Mouse (Mus musculus): Measurements from ENCODE around the gene Syne1. TPM values are rescaled to one million over a fixed set of nuclear protein-coding genes. Genes with fewer than 3 reads are reported as not detected.

Gene Syne1
- total and polyA plus RNA-seq, 3 experiments: 10.8 to 85.0 (median 59.1) TPM

GRCm38 (mm10) chr10:5288716-5289574 lies 262.3 kb downstream of the Syne1 start:
- DNase-seq (ENCODE audit: low spot score): no peak
- TF ChIP-seq TAL1 (conservative IDR thresholded peaks at IDR 0.05; ENCODE audit: low read depth, low read length) (no peak), POLR2AphosphoS5 (IDR thresholded peaks at IDR 0.05; ENCODE audit: insufficient replicate concordance, low read depth, low read length) (no peak), GATA2 (IDR thresholded peaks at IDR 0.05; ENCODE audit: borderline replicate concordance, low read depth, low read length) (no peak), GATA1 (IDR thresholded peaks at IDR 0.05; ENCODE audit: borderline replicate concordance, low read length) (no peak), CTCF (IDR thresholded peaks at IDR 0.05; ENCODE audit: low read depth, low read length) (no peak)

GRCm38 (mm10) chr10:5288262-5288661 lies 263.0 kb downstream of the Syne1 start:
- DNase-seq (ENCODE audit: low spot score): no peak
- Histone ChIP-seq H3K4me1 (ENCODE audit: insufficient read depth, low read depth, low read length) (peaks cover 4% of the 10 kb centered on the region), H3K4me3 (ENCODE audit: low read depth, low read length) (no peak overlapping the region), H3K9me3 (replicated peaks) (no peaks in the 10 kb centered on the region), H3K36me3 (replicated peaks) (no peaks in the 10 kb centered on the region), H3K27me3 (ENCODE audit: insufficient read depth, low read length) (peaks cover 4% of the 10 kb centered on the region; the same call in 1 of the 2 replicates)
- TF ChIP-seq GATA2 (IDR thresholded peaks at IDR 0.05; ENCODE audit: borderline replicate concordance, low read depth, low read length): no peak
- no peak for TF ChIP-seq GATA1 (IDR thresholded peaks at IDR 0.05; ENCODE audit: borderline replicate concordance, low read length)
- no peak for TF ChIP-seq TAL1 (conservative IDR thresholded peaks at IDR 0.05; ENCODE audit: low read depth, low read length)
- no peak for TF ChIP-seq CTCF (IDR thresholded peaks at IDR 0.05; ENCODE audit: low read depth, low read length)
- TF ChIP-seq POLR2AphosphoS5 (IDR thresholded peaks at IDR 0.05; ENCODE audit: insufficient replicate concordance, low read depth, low read length): no peak
- ATAC-seq (ENCODE audit: extremely low read depth, insufficient number of reproducible peaks, low FRiP score, poor library complexity, severe bottlenecking): no peak

More at GRCm38 (mm10) chr10:5288716-5289574, 262.3 kb downstream of the Syne1 start:
- H3K9me3 ChIP-seq (replicated peaks): no peaks in the 10 kb centered on the region
- no peaks in the 10 kb centered on the region for H3K36me3 ChIP-seq (replicated peaks)
- H3K4me3 ChIP-seq (ENCODE audit: low read depth, low read length): no peak overlapping the region
- no peak for ATAC-seq (ENCODE audit: extremely low read depth, insufficient number of reproducible peaks, low FRiP score, poor library complexity, severe bottlenecking)
- H3K4me1 ChIP-seq (ENCODE audit: insufficient read depth, low read depth, low read length): peaks cover 4% of the 10 kb centered on the region
- H3K27me3 ChIP-seq (ENCODE audit: insufficient read depth, low read length): peaks cover 4% of the 10 kb centered on the region; the same call in 1 of the 2 replicates

- no peak for TF ChIP-seq GATA1 (IDR thresholded peaks at IDR 0.05; ENCODE audit: borderline replicate concordance, low read length)
- TF ChIP-seq POLR2AphosphoS5 (IDR thresholded peaks at IDR 0.05; ENCODE audit: insufficient replicate concordance, low read depth, low read length): no peak
- TF ChIP-seq GATA2 (IDR thresholded peaks at IDR 0.05; ENCODE audit: borderline replicate concordance, low read depth, low read length): no peak
- no peak for TF ChIP-seq CTCF (IDR thresholded peaks at IDR 0.05; ENCODE audit: low read depth, low read length)
- TF ChIP-seq TAL1 (conservative IDR thresholded peaks at IDR 0.05; ENCODE audit: low read depth, low read length): no peak
- Histone ChIP-seq H3K27me3 (ENCODE audit: insufficient read depth, low read length) (no peaks in the 10 kb centered on the region), H3K9me3 (replicated peaks) (no peaks in the 10 kb centered on the region), H3K4me3 (ENCODE audit: low read depth, low read length) (no peak overlapping the region), H3K4me1 (ENCODE audit: insufficient read depth, low read depth, low read length) (no peaks in the 10 kb centered on the region), H3K36me3 (replicated peaks) (no peaks in the 10 kb centered on the region)
- DNase-seq (ENCODE audit: low spot score) (no peak), ATAC-seq (ENCODE audit: extremely low read depth, insufficient number of reproducible peaks, low FRiP score, poor library complexity, severe bottlenecking) (no peak)
Measured at GRCm38 (mm10) chr10:5275769-5276168, 275.5 kb downstream of the Syne1 start.

- Histone ChIP-seq H3K9me3 (replicated peaks) (no peaks in the 10 kb centered on the region), H3K36me3 (replicated peaks) (no peaks in the 10 kb centered on the region), H3K27me3 (ENCODE audit: insufficient read depth, low read length) (no peaks in the 10 kb centered on the region; the same call in 1 of the 2 replicates), H3K4me1 (ENCODE audit: insufficient read depth, low read depth, low read length) (no peaks in the 10 kb centered on the region), H3K4me3 (ENCODE audit: low read depth, low read length) (no peak overlapping the region)
- DNase-seq (ENCODE audit: low spot score) (no peak), ATAC-seq (ENCODE audit: extremely low read depth, insufficient number of reproducible peaks, low FRiP score, poor library complexity, severe bottlenecking) (no peak)
- TF ChIP-seq GATA2 (IDR thresholded peaks at IDR 0.05; ENCODE audit: borderline replicate concordance, low read depth, low read length) (no peak), POLR2AphosphoS5 (IDR thresholded peaks at IDR 0.05; ENCODE audit: insufficient replicate concordance, low read depth, low read length) (no peak), TAL1 (conservative IDR thresholded peaks at IDR 0.05; ENCODE audit: low read depth, low read length) (no peak), CTCF (IDR thresholded peaks at IDR 0.05; ENCODE audit: low read depth, low read length) (no peak), GATA1 (IDR thresholded peaks at IDR 0.05; ENCODE audit: borderline replicate concordance, low read length) (no peak)
Measured at GRCm38 (mm10) chr10:5270641-5271040, 280.6 kb downstream of the Syne1 start.

GRCm38 (mm10) chr10:5264418-5264817 lies 286.9 kb downstream of the Syne1 start:
- ATAC-seq (ENCODE audit: extremely low read depth, insufficient number of reproducible peaks, low FRiP score, poor library complexity, severe bottlenecking): no peak
- Histone ChIP-seq H3K4me3 (ENCODE audit: low read depth, low read length) (no peak overlapping the region), H3K9me3 (replicated peaks) (no peaks in the 10 kb centered on the region), H3K36me3 (replicated peaks) (no peaks in the 10 kb centered on the region), H3K4me1 (ENCODE audit: insufficient read depth, low read depth, low read length) (no peaks in the 10 kb centered on the region; the same call in 1 of the 2 replicates), H3K27me3 (ENCODE audit: insufficient read depth, low read length) (peaks cover 14% of the 10 kb centered on the region)
- TF ChIP-seq POLR2AphosphoS5 (IDR thresholded peaks at IDR 0.05; ENCODE audit: insufficient replicate concordance, low read depth, low read length) (no peak), GATA2 (IDR thresholded peaks at IDR 0.05; ENCODE audit: borderline replicate concordance, low read depth, low read length) (no peak), GATA1 (IDR thresholded peaks at IDR 0.05; ENCODE audit: borderline replicate concordance, low read length) (no peak), TAL1 (conservative IDR thresholded peaks at IDR 0.05; ENCODE audit: low read depth, low read length) (no peak), CTCF (IDR thresholded peaks at IDR 0.05; ENCODE audit: low read depth, low read length) (no peak)
- DNase-seq (ENCODE audit: low spot score): no peak

- Histone ChIP-seq H3K36me3 (replicated peaks) (no peaks in the 10 kb centered on the region), H3K9me3 (replicated peaks) (no peaks in the 10 kb centered on the region), H3K27me3 (ENCODE audit: insufficient read depth, low read length) (peaks cover 14% of the 10 kb centered on the region), H3K4me3 (ENCODE audit: low read depth, low read length) (no peak overlapping the region), H3K4me1 (ENCODE audit: insufficient read depth, low read depth, low read length) (no peaks in the 10 kb centered on the region; the same call in 1 of the 2 replicates)
- ATAC-seq (ENCODE audit: extremely low read depth, insufficient number of reproducible peaks, low FRiP score, poor library complexity, severe bottlenecking): no peak
- DNase-seq (ENCODE audit: low spot score): no peak
- TF ChIP-seq TAL1 (conservative IDR thresholded peaks at IDR 0.05; ENCODE audit: low read depth, low read length) (no peak), GATA2 (IDR thresholded peaks at IDR 0.05; ENCODE audit: borderline replicate concordance, low read depth, low read length) (no peak), GATA1 (IDR thresholded peaks at IDR 0.05; ENCODE audit: borderline replicate concordance, low read length) (no peak), POLR2AphosphoS5 (IDR thresholded peaks at IDR 0.05; ENCODE audit: insufficient replicate concordance, low read depth, low read length) (no peak), CTCF (IDR thresholded peaks at IDR 0.05; ENCODE audit: low read depth, low read length) (no peak)
Measured at GRCm38 (mm10) chr10:5262636-5263035, 288.6 kb downstream of the Syne1 start.

All from G1E (cell line).